Mouse (Mus musculus) kidney, embryonic 16.5 days (tissue): Measurements from ENCODE around the gene Nudt5. TPM values are rescaled to one million over a fixed set of nuclear protein-coding genes. Genes with fewer than 3 reads are reported as not detected.

Experiments
- ATAC-seq: fragments of 200-750 bp; cut with Nextera tagmentation; 2 replicates; pipeline ENCODE4 v1.8.0; 2017; ENCODE audit warnings: moderate TSS enrichment; ENCODE audit not compliant: low FRiP score, low TSS enrichment
- H3K27ac ChIP-seq: fragments of 300-500 bp; sonication (generic); 2 replicates; pipeline ENCODE4 v1.5.1; 2014; ENCODE audit warnings: low read length
- H3K27me3 ChIP-seq: fragments of 300-500 bp; sonication (generic); 2 replicates; pipeline ENCODE4 v1.6.1; 2014; ENCODE audit warnings: low read length, control low read depth, mixed read lengths; ENCODE audit not compliant: insufficient read depth
- H3K36me3 ChIP-seq: fragments of 300-500 bp; sonication (generic); 2 replicates; pipeline ENCODE4 v1.6.1; 2014; ENCODE audit warnings: low read length, control low read depth, mixed read lengths; ENCODE audit not compliant: insufficient read depth
- H3K4me1 ChIP-seq: fragments of 300-500 bp; sonication (generic); 2 replicates; pipeline ENCODE4 v1.6.1; 2014; ENCODE audit warnings: low read length, control low read depth, mixed read lengths; ENCODE audit not compliant: insufficient read depth
- H3K4me2 ChIP-seq: fragments of 300-500 bp; sonication (generic); replicated peaks from 2 replicates; pipeline ENCODE4 v1.6.1; 2014; ENCODE audit warnings: low read depth, low read length
- H3K4me3 ChIP-seq: fragments of 300-500 bp; sonication (generic); 2 replicates; pipeline ENCODE4 v1.5.1; 2014; ENCODE audit warnings: mild to moderate bottlenecking, low read length
- H3K9ac ChIP-seq: fragments of 300-500 bp; sonication (generic); replicated peaks from 2 replicates; pipeline ENCODE4 v1.6.1; 2014; ENCODE audit warnings: low read length
- H3K9me3 ChIP-seq: fragments of 300-500 bp; sonication (generic); 2 replicates; pipeline ENCODE4 v1.6.1; 2016; ENCODE audit warnings: low read length, control low read depth
- WGBS: fragments of 180-500 bp; shearing (Covaris S2); extraction: QIAGEN DNeasy Blood & Tissue Kit; methylation state at CpG from one replicate; pipeline ENCODE4 v1.1.7; 2014; 5-methylcytosine and 5-hydroxymethylcytosine counted together
- polyA plus RNA-seq: library from polyadenylated mRNA; unstranded; fragments of >200 nt; fragmentation: Nextera tagmentation; extraction: Ambion mirVana; gene quantifications from 2 replicates; pipeline ENCODE4 v1.2.1, GENCODE M21; 2015

Nudt5 gene
- polyA plus RNA-seq, 1 experiment from 2014 or later = 76.9 TPM

- 94% methylated on average over 3 of the region's 3 CpGs for WGBS
- Histone ChIP-seq H3K36me3 (peaks cover 50% of the 10 kb centered on the region), H3K27ac (no peak within 1 kb of the TSS), H3K9ac (no peak within 1 kb of the TSS), H3K4me2 (no peak within 1 kb of the TSS), H3K4me1 (no peaks in the 10 kb centered on the region), H3K27me3 (no peaks in the 10 kb centered on the region), H3K9me3 (no peaks in the 10 kb centered on the region), H3K4me3 (no peak within 1 kb of the TSS)
- ATAC-seq = no peak
Measured at GRCm38 (mm10) chr2:5862834-5863233, 18.0 kb downstream of the Nudt5 start, which contains the start of gene Gm13199. TSS of gene Gm13199 (minus strand) at chr2:5862934.

- H3K9me3 ChIP-seq = no peaks in the 10 kb centered on the region
- no peaks in the 10 kb centered on the region for H3K27me3 ChIP-seq
- no peak overlapping the region for H3K9ac ChIP-seq
- peaks cover 53% of the 10 kb centered on the region for H3K36me3 ChIP-seq
- no peak overlapping the region for H3K4me3 ChIP-seq
- ATAC-seq = no peak
- no peak overlapping the region for H3K27ac ChIP-seq
- H3K4me2 ChIP-seq = no peak overlapping the region
- no peaks in the 10 kb centered on the region for H3K4me1 ChIP-seq
- WGBS = 89% methylated on average over 2 of the region's 2 CpGs
Measured at GRCm38 (mm10) chr2:5867681-5868080, 22.9 kb downstream of the Nudt5 start.

DNA sequence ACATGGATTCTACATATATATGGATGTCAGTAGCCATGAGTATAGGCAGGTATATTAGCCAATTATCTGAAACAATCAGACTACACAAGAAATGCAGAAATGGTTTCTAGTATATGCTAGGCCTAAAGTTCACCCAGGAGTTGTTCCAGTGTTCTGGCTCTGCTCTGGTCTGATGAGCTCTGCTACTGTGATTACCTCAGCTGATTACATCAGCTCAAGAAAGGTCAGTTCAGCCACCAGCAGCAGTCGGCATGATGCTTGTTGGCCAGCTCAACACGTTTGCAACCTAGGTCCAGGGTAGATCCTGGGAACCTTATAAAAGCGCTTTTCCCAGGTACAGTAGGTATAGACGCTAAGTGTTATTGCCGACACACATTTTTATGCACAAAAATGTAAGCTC, 24.9 kb downstream of the Nudt5 start:
- Histone ChIP-seq H3K4me3 (no peak overlapping the region), H3K36me3 (peaks cover 64% of the 10 kb centered on the region), H3K27ac (no peak overlapping the region), H3K4me2 (no peak overlapping the region), H3K9ac (no peak overlapping the region), H3K27me3 (no peaks in the 10 kb centered on the region), H3K9me3 (no peaks in the 10 kb centered on the region), H3K4me1 (no peaks in the 10 kb centered on the region)
- WGBS = 88% methylated on average over 5 of the region's 5 CpGs
- ATAC-seq = no peak

DNA sequence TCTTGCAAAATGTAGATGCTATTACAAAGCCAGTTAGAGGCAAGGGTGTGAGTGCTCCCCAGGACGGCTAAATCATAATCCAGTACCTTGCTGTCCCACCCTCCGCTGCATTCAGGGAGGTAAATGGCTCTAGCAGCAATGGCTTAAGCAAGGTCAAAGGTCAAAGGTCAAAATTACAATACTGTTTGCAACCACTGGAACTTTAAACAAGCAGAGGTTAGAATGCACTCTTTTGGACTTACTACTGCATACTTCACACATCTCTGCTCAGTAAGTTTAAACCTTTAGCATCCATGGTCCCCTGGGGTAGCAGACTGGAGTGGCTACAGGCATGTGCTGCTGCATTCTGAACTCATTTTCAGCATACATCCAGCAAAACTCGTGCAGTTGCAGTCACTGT, 32.6 kb downstream of the Nudt5 start:
- no peak for ATAC-seq
- H3K9me3 ChIP-seq = no peaks in the 10 kb centered on the region
- no peaks in the 10 kb centered on the region for H3K27me3 ChIP-seq
- no peaks in the 10 kb centered on the region for H3K4me1 ChIP-seq
- H3K9ac ChIP-seq = no peak overlapping the region
- peaks cover 64% of the 10 kb centered on the region for H3K36me3 ChIP-seq
- H3K27ac ChIP-seq = no peak overlapping the region
- H3K4me2 ChIP-seq = no peak overlapping the region
- 81% methylated on average over 3 of the region's 3 CpGs for WGBS
- no peak overlapping the region for H3K4me3 ChIP-seq

DNA sequence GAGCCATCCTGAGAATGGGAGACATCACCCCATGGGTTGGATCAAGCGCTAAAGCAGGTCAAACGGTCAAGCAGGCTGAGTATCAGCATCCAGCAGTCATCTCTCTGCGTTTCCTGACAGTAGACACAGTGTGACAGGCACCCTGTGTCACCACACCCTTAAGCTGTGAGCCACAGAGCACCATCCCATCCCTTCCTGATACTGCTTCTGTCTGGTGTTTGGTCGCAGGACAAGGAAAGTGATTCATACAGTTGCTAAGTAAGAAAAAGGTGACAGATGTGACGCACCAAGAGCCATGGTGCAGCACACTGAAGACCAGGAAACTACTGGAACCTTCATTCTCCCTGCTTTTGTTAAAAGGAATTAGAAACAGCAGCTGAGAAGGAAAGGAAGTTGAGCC, 44.0 kb downstream of the Nudt5 start:
- no peak overlapping the region for H3K27ac ChIP-seq
- no peak overlapping the region for H3K4me2 ChIP-seq
- H3K9me3 ChIP-seq = no peaks in the 10 kb centered on the region
- peaks cover 41% of the 10 kb centered on the region for H3K36me3 ChIP-seq
- no peak overlapping the region for H3K9ac ChIP-seq
- 85% methylated on average over 5 of the region's 5 CpGs for WGBS
- H3K4me3 ChIP-seq = no peak overlapping the region
- H3K27me3 ChIP-seq = no peaks in the 10 kb centered on the region
- H3K4me1 ChIP-seq = peaks cover 4% of the 10 kb centered on the region; the same call in 1 of the 2 replicates
- no peak for ATAC-seq

DNA sequence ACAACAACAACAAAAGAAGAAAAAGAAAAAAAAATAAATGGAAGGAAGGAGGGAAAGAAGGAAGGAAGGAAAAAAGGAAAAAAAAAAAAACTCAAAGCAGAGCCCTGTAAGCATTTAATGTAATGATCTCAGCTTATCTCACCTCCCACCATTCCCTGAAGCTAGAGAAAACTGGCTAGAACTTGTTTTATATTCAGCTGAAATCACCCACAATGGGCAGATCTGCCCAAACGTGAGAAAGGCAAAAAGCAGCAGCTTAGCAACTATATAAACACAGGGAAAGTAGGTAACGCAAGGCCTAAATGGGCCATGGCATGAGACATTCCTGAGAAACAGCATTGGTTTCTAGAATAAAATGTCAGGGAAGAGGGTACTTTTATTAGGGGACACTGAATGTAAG, 44.6 kb downstream of the Nudt5 start:
- H3K27me3 ChIP-seq = no peaks in the 10 kb centered on the region
- H3K9me3 ChIP-seq = no peaks in the 10 kb centered on the region
- H3K36me3 ChIP-seq = peaks cover 38% of the 10 kb centered on the region
- H3K4me3 ChIP-seq = no peak overlapping the region
- 65% methylated on average over 2 of the region's 2 CpGs for WGBS
- no peak overlapping the region for H3K27ac ChIP-seq
- H3K9ac ChIP-seq = no peak overlapping the region
- H3K4me1 ChIP-seq = peaks cover 6% of the 10 kb centered on the region; the same call in 1 of the 2 replicates
- ATAC-seq = no peak
- no peak overlapping the region for H3K4me2 ChIP-seq

DNA sequence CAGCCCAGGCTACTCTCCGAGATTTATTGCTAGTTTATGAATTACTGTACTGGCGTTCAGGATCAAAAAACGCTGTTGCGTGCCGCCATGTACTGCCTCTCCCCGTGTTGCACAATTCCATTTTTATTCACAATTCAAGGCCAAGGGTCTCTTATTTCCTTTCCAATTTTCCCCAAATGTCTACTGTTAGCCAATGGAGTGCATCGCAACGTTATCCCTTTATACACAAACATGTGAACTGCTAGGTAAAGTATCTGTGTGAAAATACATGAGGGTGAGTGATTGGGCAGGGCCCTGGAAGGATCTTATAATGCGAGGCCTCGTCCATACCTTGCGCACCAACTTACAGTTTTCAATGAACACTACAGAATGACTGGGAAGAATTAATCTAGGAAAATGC, 49.5 kb downstream of the Nudt5 start:
- Histone ChIP-seq H3K4me2 (peak overlapping the region; percentile 53), H3K36me3 (peaks cover 12% of the 10 kb centered on the region), H3K4me1 (peaks cover 10% of the 10 kb centered on the region), H3K9me3 (no peaks in the 10 kb centered on the region), H3K27me3 (no peaks in the 10 kb centered on the region), H3K27ac (no peak overlapping the region), H3K9ac (peak overlapping the region; percentile 95), H3K4me3 (peak overlapping the region; percentile 91)
- no peak for ATAC-seq
- 20% methylated on average over 11 of the region's 11 CpGs for WGBS

DNA sequence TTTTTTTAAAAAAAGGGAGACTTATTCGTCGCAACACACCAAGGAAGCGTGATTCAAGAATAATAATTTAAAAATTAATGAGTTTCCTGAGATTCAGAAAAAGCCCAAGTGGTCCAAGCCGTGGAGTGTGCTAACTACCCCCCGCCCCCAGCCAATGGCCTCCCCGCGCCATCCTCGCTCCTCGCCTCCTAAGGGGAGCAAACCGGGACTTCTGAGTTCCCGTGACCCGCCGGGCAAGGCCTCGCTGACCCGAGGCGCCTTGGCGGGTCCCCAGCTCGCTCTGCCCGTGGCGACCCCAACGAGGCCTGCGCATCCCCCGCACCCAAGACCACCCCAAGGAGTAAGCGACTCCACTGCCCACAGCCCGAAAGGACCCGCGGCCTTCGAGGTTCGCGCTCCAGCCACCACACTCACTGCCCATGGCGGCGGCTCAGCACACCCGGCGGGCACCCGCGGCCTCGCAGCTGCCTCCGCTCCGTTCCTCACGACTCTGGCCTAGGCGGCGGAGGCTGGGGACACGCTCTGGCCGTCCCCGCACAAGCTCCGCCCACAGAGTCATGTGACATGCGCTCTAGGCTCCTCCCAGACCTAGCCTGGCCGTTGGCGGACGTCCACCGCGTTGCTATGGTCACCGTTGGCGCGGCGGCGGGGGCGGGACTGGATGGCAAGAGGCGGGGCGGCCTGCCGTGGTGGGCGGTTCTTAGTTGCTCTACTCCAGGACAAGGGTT, 50.2 kb downstream of the Nudt5 start, which contains the start of gene Sec61a2:
TSS of gene Sec61a2 (minus strand) at position 590 of the 728 bp plus-strand sequence.
- peak within 1 kb of the TSS; percentile 89 for H3K27ac ChIP-seq
- no peaks in the 10 kb centered on the region for H3K27me3 ChIP-seq
- H3K9ac ChIP-seq = peak within 1 kb of the TSS; percentile 95
- under 1% methylated on average over 62 of the region's 62 CpGs for WGBS
- H3K4me1 ChIP-seq = peaks cover 10% of the 10 kb centered on the region
- H3K4me3 ChIP-seq = peak within 1 kb of the TSS; percentile 91
- H3K36me3 ChIP-seq = peaks cover 12% of the 10 kb centered on the region
- no peaks in the 10 kb centered on the region for H3K9me3 ChIP-seq
- peak; percentile 99 for ATAC-seq
- peak within 1 kb of the TSS; percentile 53 for H3K4me2 ChIP-seq

DNA sequence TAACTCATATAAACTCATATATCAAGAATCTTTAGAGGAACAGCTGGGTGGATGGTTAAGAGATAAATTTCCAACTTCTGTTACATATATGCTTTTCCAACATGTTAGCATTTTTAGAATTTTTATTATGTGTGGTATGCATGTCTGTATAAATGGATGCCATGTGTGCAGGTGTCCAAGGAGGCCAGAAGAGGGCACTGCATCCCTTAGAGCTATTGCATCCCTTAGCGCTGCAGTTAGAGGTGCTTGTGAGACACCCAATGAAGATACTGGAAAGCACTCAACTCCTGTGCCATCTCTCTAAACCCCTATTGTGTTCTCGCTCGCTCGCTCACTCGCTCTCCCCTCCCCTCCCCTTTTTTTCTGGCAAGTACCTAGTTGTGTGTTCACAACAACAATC, 55.3 kb downstream of the Nudt5 start:
- Histone ChIP-seq H3K9ac (no peak overlapping the region), H3K27ac (no peak overlapping the region), H3K4me1 (peaks cover 4% of the 10 kb centered on the region; the same call in 1 of the 2 replicates), H3K9me3 (no peaks in the 10 kb centered on the region), H3K27me3 (no peaks in the 10 kb centered on the region), H3K4me2 (no peak overlapping the region), H3K4me3 (no peak overlapping the region), H3K36me3 (peaks cover 6% of the 10 kb centered on the region; the same call in 1 of the 2 replicates)
- WGBS = 71% methylated on average over 5 of the region's 5 CpGs
- no peak for ATAC-seq

DNA sequence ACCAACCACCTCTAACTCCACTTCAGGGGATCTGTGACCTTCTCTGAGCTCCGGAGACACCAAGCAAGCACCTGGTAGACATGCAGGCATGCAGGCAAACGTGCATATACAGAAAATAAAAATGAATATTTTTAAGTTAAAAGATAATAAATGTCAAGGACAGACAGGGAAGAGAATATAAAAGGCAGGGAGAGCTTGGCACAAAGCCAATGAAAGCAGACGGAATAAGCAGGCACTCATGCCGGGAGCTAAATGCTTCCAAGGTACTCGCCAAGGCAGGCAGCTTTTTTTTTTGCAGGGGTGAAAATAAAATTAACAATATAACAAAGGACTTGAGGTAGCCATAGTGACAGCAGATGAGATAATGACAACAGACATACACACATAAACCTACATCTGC, 61.3 kb downstream of the Nudt5 start:
- Histone ChIP-seq H3K36me3 (0 out of 2 replicates have a peak, but pooled peaks cover 3% of the 10 kb centered on the region), H3K4me2 (no peak overlapping the region), H3K9me3 (no peaks in the 10 kb centered on the region), H3K9ac (no peak overlapping the region), H3K4me1 (no peaks in the 10 kb centered on the region), H3K4me3 (no peak overlapping the region), H3K27ac (no peak overlapping the region), H3K27me3 (no peaks in the 10 kb centered on the region)
- 33% methylated on average over 5 of the region's 5 CpGs for WGBS
- ATAC-seq = no peak
